11 mouse cellular contexts compared by ENCODE assay signal in genomic region chr14:118983396-118983795, GRCm38 (mm10).
"Had no signal": no experiment of that assay in that cellular context is flagged by ENCODE, and none has a peak within 500 bp of the region (broad histone marks: within the 10 kb centered on the region; RNA-seq: fewer than 3 reads in every experiment).

No protein-coding gene starts in this region.

- H3K9ac ChIP-seq: limb, embryonic 15.5 days; liver, embryonic 14.5 days; midbrain, embryonic 12.5 days; neural tube, embryonic 13.5 days had no signal

- H3K27ac ChIP-seq: limb, embryonic 15.5 days; liver, embryonic 14.5 days; midbrain, embryonic 12.5 days had no signal

- H3K27me3 ChIP-seq: limb, embryonic 15.5 days; midbrain, embryonic 12.5 days; neural tube, embryonic 13.5 days had no signal

- H3K4me3 ChIP-seq: limb, embryonic 15.5 days; midbrain, embryonic 12.5 days; neural tube, embryonic 13.5 days had no signal

- DNase-seq: kidney, postnatal 36 days; layer of hippocampus, adult 9-11 months; layer of hippocampus, postnatal 36 days; lung, adult 18-20 months; retina, postnatal 1 day; right cerebral cortex, postnatal 4 days had no signal

- H3K4me1 ChIP-seq: limb, embryonic 15.5 days; midbrain, embryonic 12.5 days; neural tube, embryonic 13.5 days had no signal

- ATAC-seq: midbrain, embryonic 16.5 days had no signal

- H3K9me3 ChIP-seq: limb, embryonic 15.5 days; midbrain, embryonic 12.5 days; neural tube, embryonic 13.5 days had no signal

- H3K4me2 ChIP-seq: limb, embryonic 15.5 days; midbrain, embryonic 12.5 days; neural tube, embryonic 13.5 days had no signal
